Mouse (Mus musculus) bone marrow, adult 2 months (tissue): ENCODE data around the gene Cdc42bpg.

Experiments
- CTCF ChIP-seq: fragments of 200-500 bp; IDR thresholded peaks from 2 replicates; pipeline ENCODE4 v1.5.1; 2011; ENCODE audit warnings: low read length, control low read depth; ENCODE audit not compliant: control insufficient read depth, insufficient read depth
- POLR2A ChIP-seq: fragments of 200-500 bp; IDR thresholded peaks from 2 replicates; pipeline ENCODE4 v1.6.1; 2011; ENCODE audit warnings: low read depth, mild to moderate bottlenecking, control low read depth, low read length, borderline replicate concordance; ENCODE audit not compliant: control insufficient read depth

DNA sequence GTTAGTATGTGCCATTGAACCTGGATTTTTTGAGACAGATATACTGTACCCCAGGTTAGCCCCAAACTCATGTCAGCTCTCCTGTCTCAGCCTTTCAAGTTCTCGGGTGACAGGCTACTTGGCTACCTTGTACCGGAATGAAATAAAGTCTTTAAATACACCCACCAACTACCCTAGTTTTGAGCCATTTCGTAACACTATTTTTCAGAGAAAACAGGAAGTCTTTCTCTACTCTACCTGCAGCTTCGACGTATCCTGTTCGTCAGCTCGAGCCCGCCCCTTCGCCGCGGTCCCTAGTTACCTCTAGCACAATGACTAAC, 56.8 kb downstream of the Cdc42bpg start:
- TF ChIP-seq CTCF (no peak), POLR2A (no peak)
